Mouse (Mus musculus) liver, embryonic 16.5 days (tissue): Measurements from ENCODE around the gene Slc4a5. TPM values are rescaled to one million over a fixed set of nuclear protein-coding genes. Genes with fewer than 3 reads are reported as not detected.
A peak's percentile ranks its signal among the peaks of the same experiment; 100 is the strongest.

Experiments
- ATAC-seq: fragments of 200-750 bp; cut with Nextera tagmentation; 2 replicates; pipeline ENCODE4 v1.8.0; 2017; ENCODE audit warnings: low read depth, mild to moderate bottlenecking, moderate number of reproducible peaks, moderate library complexity
- H3K27ac ChIP-seq: fragments of 300-500 bp; sonication (generic); 2 replicates; pipeline ENCODE4 v1.5.1; 2014; ENCODE audit warnings: mild to moderate bottlenecking, low read length
- H3K27me3 ChIP-seq: fragments of 300-500 bp; sonication (generic); 2 replicates; pipeline ENCODE4 v1.6.1; 2014; ENCODE audit warnings: low read depth, low read length, mixed read lengths; ENCODE audit not compliant: control insufficient read depth, insufficient read depth
- H3K36me3 ChIP-seq: fragments of 300-500 bp; sonication (generic); 2 replicates; pipeline ENCODE4 v1.6.1; 2014; ENCODE audit warnings: mild to moderate bottlenecking; ENCODE audit not compliant: control insufficient read depth, insufficient read depth
- H3K4me1 ChIP-seq: fragments of 300-500 bp; sonication (generic); 2 replicates; pipeline ENCODE4 v1.6.1; 2014; ENCODE audit warnings: low read depth, low read length, mixed read lengths; ENCODE audit not compliant: control insufficient read depth
- H3K4me2 ChIP-seq: fragments of 300-500 bp; sonication (generic); 2 replicates; pipeline ENCODE4 v1.6.1; 2014; ENCODE audit warnings: low read depth, low read length, mixed read lengths
- H3K4me3 ChIP-seq: fragments of 300-500 bp; sonication (generic); 2 replicates; pipeline ENCODE4 v1.5.1; 2014; ENCODE audit warnings: low read depth, mild to moderate bottlenecking, low read length
- H3K9ac ChIP-seq: fragments of 300-500 bp; sonication (generic); 2 replicates; pipeline ENCODE4 v1.6.1; 2014; ENCODE audit warnings: low read depth, low read length
- H3K9me3 ChIP-seq: fragments of 300-500 bp; sonication (generic); replicated peaks from 2 replicates; pipeline ENCODE4 v1.6.1; 2016; ENCODE audit warnings: low read length; ENCODE audit not compliant: control insufficient read depth
- WGBS: fragments of 180-500 bp; shearing (Covaris S2); extraction: QIAGEN DNeasy Blood & Tissue Kit; methylation state at CpG from one replicate; pipeline ENCODE4 v1.1.7; 2014; ENCODE audit not compliant: insufficient replicate concordance; 5-methylcytosine and 5-hydroxymethylcytosine counted together
- polyA plus RNA-seq: library from polyadenylated mRNA; unstranded; fragments of >200 nt; fragmentation: Nextera tagmentation; extraction: Ambion mirVana; gene quantifications from 2 replicates; pipeline ENCODE4 v1.2.1, GENCODE M21; 2015

Gene Slc4a5
- polyA plus RNA-seq, 1 experiment from 2014 or later: 0.93 TPM

DNA sequence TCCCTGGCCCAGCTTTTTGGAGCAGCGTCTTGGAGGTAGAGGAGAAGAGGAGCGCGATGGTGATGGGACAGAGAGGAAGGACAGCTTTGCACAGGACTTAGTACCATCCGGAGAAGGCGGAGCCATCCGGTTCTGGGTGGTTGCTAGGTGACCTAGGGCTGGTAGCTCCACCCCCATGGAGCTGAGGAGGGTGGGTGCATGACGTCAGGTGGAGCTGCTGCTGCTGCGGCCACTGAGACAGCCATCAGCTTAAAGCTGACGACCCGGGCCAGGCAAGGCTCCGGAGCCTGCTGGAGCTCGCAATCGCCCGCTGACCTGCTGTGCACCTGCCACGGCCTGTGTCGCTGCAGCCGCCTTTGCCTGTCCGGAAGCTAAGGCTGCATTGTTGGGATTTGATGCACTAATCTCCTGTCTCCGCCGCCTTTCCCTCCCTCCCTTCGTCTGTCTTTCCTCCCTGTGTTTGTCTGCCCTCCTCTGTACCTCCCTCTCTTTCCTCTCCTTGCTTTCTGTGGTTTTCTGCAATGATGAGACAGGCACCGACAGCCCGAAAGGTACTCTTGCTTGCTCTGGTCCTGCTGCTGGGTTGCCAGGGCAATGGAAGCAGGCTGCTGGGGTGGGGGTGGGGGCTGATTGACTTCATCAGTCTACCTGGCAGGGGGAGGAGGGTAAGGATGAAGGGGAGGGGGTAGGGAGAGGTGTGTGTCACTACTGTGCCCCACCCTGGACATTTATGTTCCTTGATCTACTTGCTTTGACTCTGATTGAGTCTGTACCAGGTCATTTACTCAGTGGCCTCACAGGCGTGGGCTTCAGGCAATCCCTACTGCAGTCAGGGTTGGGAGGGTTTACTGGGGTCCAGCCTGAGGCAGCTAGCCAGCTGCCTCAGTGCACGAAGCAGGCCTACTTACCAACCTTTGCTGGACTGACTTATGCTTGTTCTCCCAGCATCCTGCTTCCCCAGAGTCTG, 33.5 kb upstream of the Slc4a5 start:
- H3K4me2 ChIP-seq: no peak overlapping the region

DNA sequence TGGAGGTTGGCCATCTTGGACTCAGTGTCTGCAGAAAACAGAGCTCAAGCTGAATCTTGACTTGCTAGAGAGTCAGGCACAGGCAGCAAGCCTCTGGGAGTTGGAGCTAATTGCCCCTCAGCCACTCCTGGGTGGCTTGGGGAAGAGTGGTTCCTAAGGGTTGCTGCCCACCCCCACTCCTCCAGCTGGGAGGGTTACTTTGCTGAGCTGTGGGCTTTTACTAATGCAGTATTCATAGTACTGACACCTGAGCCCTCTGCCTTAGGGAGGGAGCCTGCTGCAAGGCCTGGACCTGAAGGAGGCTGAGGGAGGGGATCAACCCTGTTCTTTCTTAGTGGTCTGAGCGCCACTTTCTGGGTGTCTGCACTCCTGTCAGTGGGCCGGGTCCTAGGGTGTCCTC, 32.7 kb upstream of the Slc4a5 start:
- H3K9ac ChIP-seq: no peak overlapping the region
- no peak for ATAC-seq
- H3K4me1 ChIP-seq: peaks cover 3% of the 10 kb centered on the region
- no peaks in the 10 kb centered on the region for H3K27me3 ChIP-seq
- H3K4me3 ChIP-seq: no peak overlapping the region
- no peaks in the 10 kb centered on the region for H3K9me3 ChIP-seq
- H3K36me3 ChIP-seq: peaks cover 17% of the 10 kb centered on the region
- H3K27ac ChIP-seq: no peak overlapping the region
- 81% methylated on average over 2 of the region's 2 CpGs for WGBS
- no peak overlapping the region for H3K4me2 ChIP-seq

More for the DNA sequence above, 33.5 kb upstream of the Slc4a5 start:
- Histone ChIP-seq H3K9me3 (no peaks in the 10 kb centered on the region), H3K27ac (no peak overlapping the region), H3K9ac (no peak overlapping the region), H3K4me3 (no peak overlapping the region), H3K4me1 (peaks cover 3% of the 10 kb centered on the region), H3K27me3 (no peaks in the 10 kb centered on the region), H3K36me3 (peaks cover 11% of the 10 kb centered on the region)
- 24% methylated on average over 25 of the region's 25 CpGs for WGBS
- ATAC-seq: peak; percentile 69

DNA sequence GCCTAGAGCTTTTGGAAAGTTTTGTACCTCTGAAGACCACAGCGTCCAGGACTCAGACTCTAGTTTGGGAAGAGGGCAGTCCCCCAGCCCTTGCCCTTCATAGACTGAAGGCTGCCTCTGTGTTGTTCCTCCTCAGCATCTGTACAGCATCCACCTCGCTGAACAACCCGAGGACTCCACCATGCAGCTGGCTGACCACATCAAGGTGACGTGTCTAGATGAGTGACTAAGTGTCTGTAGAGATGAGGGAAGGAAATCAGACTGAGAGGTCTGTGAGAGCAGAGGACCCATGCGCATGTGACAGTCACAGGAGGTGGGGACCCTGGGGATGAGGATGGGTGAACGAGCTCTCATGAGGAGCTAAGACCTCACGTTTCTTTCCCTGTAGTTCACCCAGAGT, 26.1 kb upstream of the Slc4a5 start:
- Histone ChIP-seq H3K9me3 (no peaks in the 10 kb centered on the region), H3K4me2 (no peak overlapping the region), H3K4me1 (no peaks in the 10 kb centered on the region), H3K4me3 (no peak overlapping the region), H3K36me3 (peaks cover 57% of the 10 kb centered on the region), H3K27me3 (no peaks in the 10 kb centered on the region), H3K9ac (no peak overlapping the region), H3K27ac (no peak overlapping the region)
- no peak for ATAC-seq
- WGBS: 76% methylated on average over 7 of the region's 7 CpGs

DNA sequence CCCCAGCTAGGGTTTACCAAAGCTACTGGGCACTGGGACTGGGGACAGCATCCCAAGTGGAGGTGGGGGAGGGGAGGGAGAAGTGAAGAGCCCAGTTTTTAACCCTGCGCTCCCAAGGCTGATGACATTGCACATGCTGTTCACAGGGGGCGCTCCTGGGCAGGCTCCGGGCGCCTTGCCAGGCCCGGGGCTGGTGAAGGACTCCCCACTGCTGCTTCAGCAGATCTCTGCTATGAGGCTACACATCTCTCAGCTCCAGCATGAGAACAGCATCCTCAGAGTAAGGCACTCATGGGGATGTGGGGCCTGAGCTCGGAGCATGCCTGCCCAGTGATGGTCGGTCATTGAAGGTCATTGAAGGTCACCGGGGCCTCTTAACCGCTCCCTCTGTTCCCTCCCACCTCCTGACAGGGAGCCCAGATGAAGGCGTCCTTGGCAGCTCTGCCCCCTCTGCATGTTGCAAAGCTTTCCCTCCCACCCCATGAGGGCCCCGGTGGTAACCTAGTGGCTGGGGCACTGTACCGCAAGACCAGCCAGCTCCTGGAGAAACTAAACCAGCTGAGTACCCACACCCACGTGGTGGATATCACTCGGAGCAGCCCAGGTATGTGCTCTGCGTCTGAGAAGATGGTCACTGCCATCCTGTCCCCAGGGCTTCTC, 22.2 kb upstream of the Slc4a5 start:
- Histone ChIP-seq H3K4me2 (no peak overlapping the region), H3K36me3 (peaks cover 39% of the 10 kb centered on the region), H3K4me3 (no peak overlapping the region), H3K27ac (no peak overlapping the region), H3K27me3 (no peaks in the 10 kb centered on the region), H3K9ac (no peak overlapping the region), H3K4me1 (no peaks in the 10 kb centered on the region), H3K9me3 (no peaks in the 10 kb centered on the region)
- WGBS: 68% methylated on average over 15 of the region's 15 CpGs
- ATAC-seq: no peak

DNA sequence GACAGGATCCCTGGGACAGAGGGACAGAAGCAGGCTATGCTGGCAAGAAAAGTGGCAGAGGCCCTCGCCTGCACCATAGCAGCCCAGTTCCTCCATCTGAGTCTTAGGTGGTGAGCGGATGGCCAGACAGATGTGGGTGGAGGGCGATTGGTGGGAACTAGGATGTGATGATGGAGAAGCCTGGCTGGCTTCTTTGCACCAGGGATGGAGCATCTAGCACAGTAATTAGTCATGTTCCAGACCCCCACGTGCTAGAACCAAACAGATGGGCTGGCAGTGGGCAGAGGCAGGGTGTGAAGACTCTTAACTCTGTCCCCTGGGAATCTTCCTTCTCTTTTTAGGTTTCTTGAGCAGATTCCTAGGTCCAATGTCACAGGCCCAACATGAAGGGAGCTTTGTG, 16.3 kb upstream of the Slc4a5 start:
- H3K4me3 ChIP-seq: no peak overlapping the region
- 64% methylated on average over 4 of the region's 4 CpGs for WGBS
- ATAC-seq: no peak
- no peak overlapping the region for H3K4me2 ChIP-seq
- no peaks in the 10 kb centered on the region for H3K27me3 ChIP-seq
- H3K4me1 ChIP-seq: no peaks in the 10 kb centered on the region
- H3K9ac ChIP-seq: no peak overlapping the region
- H3K27ac ChIP-seq: no peak overlapping the region
- no peaks in the 10 kb centered on the region for H3K9me3 ChIP-seq
- H3K36me3 ChIP-seq: no peaks in the 10 kb centered on the region; the same call in 1 of the 2 replicates

DNA sequence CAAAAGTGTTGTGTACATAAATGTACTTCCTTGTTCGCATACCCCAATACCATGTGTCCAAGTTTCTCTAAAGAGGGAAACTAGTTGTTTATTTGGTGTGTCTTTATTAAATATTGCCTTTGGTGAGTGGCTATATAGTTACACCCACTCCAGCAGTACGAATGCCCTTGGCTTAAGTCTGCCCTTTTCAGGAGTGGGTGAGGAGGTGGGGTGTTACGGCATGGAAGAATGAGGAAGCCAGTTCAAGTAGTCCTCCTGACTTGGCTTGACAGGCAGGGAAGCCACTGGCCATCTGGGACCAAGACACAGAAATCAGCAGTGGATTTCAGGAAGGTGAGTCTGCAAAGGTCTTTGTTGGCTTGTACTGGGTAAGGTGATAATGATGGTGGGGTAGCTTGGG, 13.8 kb upstream of the Slc4a5 start:
- Histone ChIP-seq H3K9ac (no peak overlapping the region), H3K9me3 (no peaks in the 10 kb centered on the region), H3K4me3 (no peak overlapping the region), H3K36me3 (no peaks in the 10 kb centered on the region), H3K4me2 (no peak overlapping the region), H3K27me3 (no peaks in the 10 kb centered on the region), H3K27ac (no peak overlapping the region), H3K4me1 (no peaks in the 10 kb centered on the region)
- ATAC-seq: no peak
- 71% methylated on average over 3 of the region's 3 CpGs for WGBS

DNA sequence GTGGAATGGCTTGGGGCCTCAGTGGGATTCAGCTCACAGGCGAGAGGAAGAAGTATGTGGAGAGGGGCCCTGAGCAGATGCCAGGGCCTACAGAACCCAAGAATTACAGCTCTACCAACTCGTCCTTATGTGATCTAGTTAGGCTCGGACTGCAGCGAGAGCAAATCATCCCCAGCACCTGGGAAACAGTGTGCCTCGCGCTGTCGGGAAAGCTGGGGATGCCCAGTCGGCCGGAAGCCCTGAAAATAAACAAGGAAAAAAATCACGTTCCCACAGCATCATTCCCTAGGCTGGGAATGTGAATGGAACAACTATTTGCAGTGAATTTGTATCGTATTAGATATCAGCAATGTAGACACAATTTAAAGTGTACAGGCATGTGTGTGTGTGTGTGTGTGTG, 13.3 kb upstream of the Slc4a5 start:
- ATAC-seq: no peak

DNA sequence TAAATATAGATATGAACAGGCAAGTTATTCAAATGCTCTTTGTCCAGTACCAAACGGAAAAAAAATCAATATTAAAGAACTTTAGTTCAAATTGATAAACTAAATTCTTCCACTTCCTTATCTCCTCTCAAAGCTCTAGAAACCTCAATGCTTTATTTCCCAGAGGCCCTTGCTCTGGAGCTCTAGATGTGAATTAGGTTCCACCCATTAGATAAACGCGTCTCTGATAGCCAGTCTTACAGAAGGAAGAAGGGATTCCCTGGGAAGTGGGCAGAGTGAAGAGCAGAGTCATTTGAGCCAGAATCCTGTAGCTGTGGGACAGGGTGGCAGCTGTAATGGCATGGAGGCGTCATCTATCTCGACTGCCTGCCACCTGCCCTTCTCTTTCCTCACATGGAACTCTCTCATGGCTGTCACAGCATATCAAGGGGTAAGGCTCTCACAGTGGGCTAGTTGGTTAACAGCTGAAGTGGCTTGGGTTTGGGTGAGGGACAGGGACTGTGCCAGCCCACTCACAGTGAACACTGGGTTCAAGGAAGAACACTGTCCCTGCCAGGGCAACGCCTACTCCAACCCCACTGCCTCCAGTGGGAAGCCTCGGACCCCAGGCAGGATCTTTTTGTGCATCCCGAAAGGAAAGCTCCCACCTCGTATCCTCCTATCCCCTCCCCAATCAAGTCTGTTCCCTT, 12.1 kb upstream of the Slc4a5 start:
- 46% methylated on average over 9 of the region's 9 CpGs for WGBS
- no peak overlapping the region for H3K4me3 ChIP-seq
- no peak overlapping the region for H3K9ac ChIP-seq
- no peaks in the 10 kb centered on the region for H3K36me3 ChIP-seq
- ATAC-seq: no peak
- no peaks in the 10 kb centered on the region for H3K9me3 ChIP-seq
- no peaks in the 10 kb centered on the region for H3K27me3 ChIP-seq
- H3K27ac ChIP-seq: no peak overlapping the region
- no peaks in the 10 kb centered on the region for H3K4me1 ChIP-seq
- H3K4me2 ChIP-seq: no peak overlapping the region

More for the DNA sequence above, 13.3 kb upstream of the Slc4a5 start:
- Histone ChIP-seq H3K36me3 (no peaks in the 10 kb centered on the region), H3K27me3 (no peaks in the 10 kb centered on the region), H3K9me3 (no peaks in the 10 kb centered on the region), H3K4me1 (no peaks in the 10 kb centered on the region), H3K4me2 (no peak overlapping the region), H3K9ac (no peak overlapping the region), H3K27ac (no peak overlapping the region), H3K4me3 (no peak overlapping the region)
- 62% methylated on average over 11 of the region's 11 CpGs for WGBS
